Mouse (Mus musculus) CD8-positive naive resting alpha-beta T cell, adult 2 months (primary cell): ENCODE results near the gene Col6a2.

ENCODE experiments used
- DNase-seq, 2 experiments: peaks; one replicate each; pipeline ENCODE4 v3.0.0; 2022; ENCODE audit warnings: low read depth in 2 of 2, low spot score in 2 of 2

Gene Col6a2

GRCm38 (mm10) chr10:76622928-76623680 is at the start of gene Col6a2:
Gene Col6a2, minus strand, starts transcription at chr10:76623630.
- peak; percentile 6 to 40 for DNase-seq

- no peak for DNase-seq
These were observed 48.5 kb upstream of the Col6a2 start for GRCm38 (mm10) chr10:76671939-76672338.

- no peak for DNase-seq
These were observed 45.5 kb upstream of the Col6a2 start for GRCm38 (mm10) chr10:76668947-76669284.

DNA sequence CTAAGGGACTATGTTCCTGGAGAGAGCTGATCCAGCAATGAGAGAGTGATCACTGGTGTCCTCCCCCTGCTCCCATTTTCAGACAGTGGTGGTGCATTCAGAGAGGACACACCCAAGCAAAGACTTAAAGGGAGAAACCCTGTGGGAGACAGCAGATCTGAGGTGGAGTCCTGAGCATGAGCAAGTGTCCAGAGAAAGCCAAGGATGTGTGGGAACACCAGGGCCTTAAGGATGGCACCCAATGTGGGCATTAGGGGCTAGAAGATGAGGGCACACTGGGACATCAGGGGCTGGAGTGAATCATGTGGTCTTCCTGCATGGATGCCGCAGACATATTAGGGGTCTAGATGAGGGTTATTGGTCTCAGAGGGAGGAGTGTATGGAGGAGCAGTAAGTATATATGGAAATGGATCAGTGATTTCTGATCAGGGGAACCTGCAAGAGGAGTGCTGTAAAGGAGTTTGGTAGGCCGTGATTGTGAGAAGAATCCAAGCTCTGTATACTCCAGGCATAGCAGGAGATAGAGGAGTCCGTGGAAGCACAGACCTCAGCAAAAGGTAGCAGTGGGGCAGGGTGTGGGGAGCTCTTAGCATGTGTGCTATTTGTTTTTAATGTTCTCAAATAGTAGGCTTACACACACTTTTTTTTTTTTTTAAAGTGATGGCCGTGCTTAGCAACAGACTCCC is 45.0 kb upstream of the Col6a2 start:
- DNase-seq, result no peak

- DNase-seq, result no peak
These were observed 43.9 kb upstream of the Col6a2 start for GRCm38 (mm10) chr10:76667197-76667805.

GRCm38 (mm10) chr10:76665551-76665950 is 42.1 kb upstream of the Col6a2 start:
- DNase-seq, result no peak

DNA sequence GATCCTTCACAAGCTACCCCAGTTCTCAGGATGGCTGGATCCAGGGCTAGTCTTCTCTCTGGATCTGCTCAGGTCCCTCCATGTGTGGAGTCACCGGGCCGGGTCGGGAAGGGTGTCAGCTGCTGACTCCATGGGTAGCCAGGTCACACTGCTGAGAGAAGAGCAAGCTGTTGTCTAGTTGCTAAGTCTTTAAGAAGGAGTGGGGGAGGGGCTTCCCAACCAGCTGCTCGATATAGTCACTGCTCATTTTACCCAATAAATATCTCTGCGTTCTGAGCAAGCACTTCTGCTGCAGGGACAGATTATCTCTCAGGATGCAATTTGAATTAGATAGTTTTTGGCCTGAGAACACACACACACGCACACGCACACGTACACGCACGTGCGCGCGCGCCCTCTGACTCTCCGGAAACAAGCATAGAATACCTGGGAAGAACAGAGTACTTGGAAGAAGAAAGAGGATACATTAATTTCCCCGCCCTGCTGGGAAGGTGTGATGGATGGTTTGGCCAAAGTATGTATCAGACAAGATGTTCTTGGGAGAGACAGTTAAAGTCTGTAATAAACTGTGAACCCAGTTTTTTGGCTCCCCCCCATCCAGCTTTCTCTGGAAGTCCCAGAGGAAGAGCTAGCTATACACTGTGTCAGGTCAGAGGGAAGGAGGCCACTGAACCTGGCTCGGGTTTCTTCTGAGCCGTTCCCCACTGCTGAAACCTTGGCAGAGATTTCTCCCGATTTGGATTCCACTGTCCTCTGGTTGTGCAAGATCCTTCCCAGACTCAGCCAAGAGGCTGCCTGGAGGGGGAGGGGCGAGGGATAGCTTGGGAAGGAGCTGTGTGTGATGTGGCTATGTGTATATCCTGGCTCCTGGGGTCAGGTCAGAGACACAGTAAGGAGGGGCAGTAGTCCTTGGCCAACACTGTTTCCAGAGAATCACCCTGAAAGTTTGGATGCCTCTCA is 41.0 kb upstream of the Col6a2 start:
- DNase-seq, result no peak

DNA sequence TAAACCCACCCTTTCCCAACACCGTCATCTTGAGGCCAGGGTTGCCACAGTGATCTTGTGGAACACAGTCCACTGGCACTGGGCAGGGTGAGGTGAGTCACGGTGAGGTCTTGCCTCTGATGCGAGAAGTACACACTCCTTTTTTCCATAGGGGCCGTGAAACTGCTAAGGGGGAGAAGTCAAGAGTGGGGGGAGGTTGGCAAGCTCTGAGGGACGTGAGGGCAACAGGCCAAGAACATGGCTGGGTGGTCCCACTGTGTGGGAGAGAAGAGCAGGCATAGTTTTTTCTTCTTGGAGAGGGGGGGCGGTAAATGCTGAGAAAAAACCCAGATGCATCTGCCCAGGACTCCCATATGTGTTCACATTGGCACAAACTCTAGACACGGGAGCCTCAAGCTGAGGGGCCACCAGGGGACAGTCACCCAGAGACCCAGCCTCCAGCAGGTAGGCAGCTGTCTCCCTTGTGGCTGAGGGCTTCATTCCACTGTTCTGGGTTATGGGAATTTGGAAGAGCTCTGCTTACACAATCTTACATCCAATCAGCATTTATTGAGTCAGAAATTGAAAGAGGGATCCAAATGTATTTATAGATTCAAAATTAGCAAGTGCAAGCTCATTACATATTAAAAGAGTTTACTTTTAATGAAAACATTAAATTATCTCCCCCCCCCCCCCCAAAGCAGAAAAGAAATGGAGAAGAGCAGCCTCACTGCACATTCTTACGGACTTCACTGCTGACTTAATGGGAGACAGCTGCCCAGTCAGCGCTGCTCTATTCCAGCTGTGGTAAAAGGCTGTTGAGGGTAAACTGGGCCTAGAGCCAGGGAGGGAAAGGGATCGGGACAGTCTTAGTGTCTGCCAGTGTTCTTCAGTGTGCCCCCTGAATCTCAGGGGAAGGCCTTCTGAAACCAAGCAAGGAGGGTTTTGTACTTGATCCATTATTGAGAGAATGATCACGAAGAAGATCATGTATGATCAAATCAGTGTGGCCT is 30.2 kb upstream of the Col6a2 start:
- DNase-seq, result no peak

- no peak for DNase-seq
These were observed 27.4 kb upstream of the Col6a2 start for GRCm38 (mm10) chr10:76650662-76651342.

GRCm38 (mm10) chr10:76648738-76649137 is 25.3 kb upstream of the Col6a2 start:
- DNase-seq, result no peak

DNA sequence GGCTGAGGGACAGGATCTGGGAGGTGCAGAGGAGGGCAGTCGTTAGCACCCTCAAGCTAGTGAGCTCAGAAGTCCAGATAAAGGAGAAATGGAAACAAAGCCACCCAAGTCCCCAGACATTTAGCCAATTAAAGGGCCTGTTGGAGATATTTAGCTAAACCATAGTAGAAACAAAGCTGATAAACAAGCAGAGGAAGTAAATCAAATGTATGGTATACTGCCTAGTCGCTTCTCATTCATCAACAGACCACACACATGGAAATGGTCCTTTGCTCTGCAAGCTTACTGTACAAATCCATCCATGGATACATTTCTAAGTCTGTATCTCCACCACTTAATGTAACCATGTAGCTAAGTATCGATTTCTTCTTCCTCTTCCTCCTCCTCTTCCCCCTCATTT is 24.0 kb upstream of the Col6a2 start:
- DNase-seq, result no peak

DNA sequence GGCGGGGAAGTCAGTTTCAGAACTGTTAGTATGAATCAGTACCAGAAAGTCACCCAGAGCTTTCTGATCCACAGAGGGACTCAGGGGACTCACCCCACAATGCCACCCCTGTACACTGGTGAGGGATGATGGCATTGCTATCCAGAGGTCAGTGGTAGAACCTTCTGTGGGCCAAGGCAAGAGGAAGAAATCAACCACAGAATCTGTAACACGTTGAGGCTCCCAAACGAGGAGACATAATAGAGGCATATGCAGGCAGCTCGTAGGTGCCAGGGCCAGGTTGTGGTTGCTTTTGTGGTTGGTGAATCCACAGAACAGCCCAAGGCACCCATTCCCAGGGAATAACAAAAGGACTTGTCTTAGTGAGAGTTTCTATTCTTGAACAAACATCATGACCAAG is 22.3 kb upstream of the Col6a2 start:
- DNase-seq, result no peak

DNA sequence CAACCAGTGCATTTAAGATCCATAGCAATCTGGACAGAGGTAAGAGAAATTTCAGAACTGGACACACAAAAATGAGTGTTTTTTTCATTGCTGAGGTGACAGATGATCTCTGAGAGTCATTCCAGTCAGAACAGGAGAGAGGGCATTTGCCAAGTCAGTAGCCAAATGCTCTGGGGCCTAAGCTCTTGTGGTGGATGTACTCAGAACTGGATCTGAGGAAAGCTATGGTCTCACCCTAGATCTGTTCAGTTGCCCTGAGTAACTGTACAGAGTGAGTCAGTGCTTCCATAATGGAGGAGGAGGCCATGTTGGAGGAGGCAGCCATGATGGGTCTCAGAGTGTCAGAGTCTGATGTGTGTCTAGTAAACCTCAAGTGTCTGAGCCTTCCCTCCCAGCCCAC is 21.6 kb upstream of the Col6a2 start:
- DNase-seq, result no peak

GRCm38 (mm10) chr10:76643999-76644398 is 20.6 kb upstream of the Col6a2 start:
- DNase-seq, result no peak

- no peak for DNase-seq
These were observed 20.0 kb upstream of the Col6a2 start for GRCm38 (mm10) chr10:76643446-76643845.

DNA sequence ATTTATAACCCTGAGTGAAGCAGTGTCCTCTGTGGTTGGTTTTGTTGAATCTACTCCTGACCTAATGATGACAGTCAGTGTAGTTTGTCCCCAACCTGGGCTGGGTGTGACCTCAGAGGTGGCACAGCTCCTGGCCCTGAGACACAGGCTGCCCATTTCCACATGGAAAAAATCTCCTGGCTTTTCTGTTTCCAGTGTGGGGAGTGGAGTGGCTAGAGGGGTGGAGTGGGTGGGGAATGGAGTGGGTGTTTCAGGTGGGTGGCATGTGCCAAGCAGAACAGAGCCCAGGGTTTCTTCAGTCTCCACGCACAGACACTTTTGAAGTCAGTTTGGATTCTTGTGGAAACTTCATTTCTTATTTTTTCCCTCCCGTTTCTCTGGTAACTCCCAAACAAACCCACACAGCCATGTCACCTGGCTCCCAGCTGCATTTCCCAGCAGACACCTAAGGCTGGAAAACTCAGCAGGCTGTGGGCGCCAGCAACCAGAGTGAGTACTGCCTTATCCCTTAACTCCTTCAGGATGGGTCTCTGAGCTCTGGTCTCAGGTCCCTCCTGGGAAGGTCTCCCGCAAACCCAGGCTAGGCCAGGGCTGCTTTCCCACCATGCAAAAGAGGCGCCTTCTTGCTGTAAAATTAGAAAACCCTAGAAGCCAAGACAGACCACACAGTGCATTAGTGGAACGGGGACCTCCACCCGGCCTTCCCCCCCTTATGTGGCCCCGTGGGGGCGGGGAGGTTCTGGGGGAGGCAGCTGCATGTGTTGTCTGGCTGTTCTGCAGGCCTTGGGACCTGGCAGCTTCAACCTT is 19.4 kb upstream of the Col6a2 start:
- DNase-seq, result no peak

GRCm38 (mm10) chr10:76641894-76642627 is 18.6 kb upstream of the Col6a2 start:
- DNase-seq, result no peak

- no peak for DNase-seq
These were observed 16.5 kb upstream of the Col6a2 start for GRCm38 (mm10) chr10:76639952-76640351.
